Mouse (Mus musculus): ENCODE measurements around the gene Ccdc12. TPM values are rescaled to one million over a fixed set of nuclear protein-coding genes. Genes with fewer than 3 reads are reported as not detected.
A peak's percentile ranks its signal among the peaks of the same experiment; 100 is the strongest.

Ccdc12 gene
- polyA plus RNA-seq, 1 experiment from 2014 or later, result 106 TPM

GRCm38 (mm10) chr9:110665912-110666311 is 9.6 kb downstream of the Ccdc12 start:
- Histone ChIP-seq H3K27ac (no peak overlapping the region), H3K9me3 (no peaks in the 10 kb centered on the region), H3K36me3 (no peaks in the 10 kb centered on the region), H3K4me1 (peaks cover 17% of the 10 kb centered on the region), H3K9ac (no peak overlapping the region), H3K4me3 (no peak overlapping the region), H3K27me3 (no peaks in the 10 kb centered on the region), H3K4me2 (replicated peaks) (no peak overlapping the region; the same call in 1 of the 2 replicates)
- ATAC-seq (ENCODE audit: low FRiP score, low read depth), result 0 out of 2 replicates have a peak, but pooled peaks have one; percentile 44
- 14% methylated on average over 4 of the region's 4 CpGs for WGBS

- WGBS, result 45% methylated on average over 8 of the region's 8 CpGs
- H3K36me3 ChIP-seq, result no peaks in the 10 kb centered on the region
- peaks cover 17% of the 10 kb centered on the region for H3K4me1 ChIP-seq
- no peaks in the 10 kb centered on the region for H3K9me3 ChIP-seq
- ATAC-seq (ENCODE audit: low FRiP score, low read depth), result no peak
- no peak overlapping the region for H3K9ac ChIP-seq
- no peaks in the 10 kb centered on the region for H3K27me3 ChIP-seq
- no peak overlapping the region for H3K4me3 ChIP-seq
- no peak overlapping the region for H3K4me2 ChIP-seq (replicated peaks)
- H3K27ac ChIP-seq, result no peak overlapping the region
Observed at GRCm38 (mm10) chr9:110666374-110666773, 10.1 kb downstream of the Ccdc12 start.

DNA sequence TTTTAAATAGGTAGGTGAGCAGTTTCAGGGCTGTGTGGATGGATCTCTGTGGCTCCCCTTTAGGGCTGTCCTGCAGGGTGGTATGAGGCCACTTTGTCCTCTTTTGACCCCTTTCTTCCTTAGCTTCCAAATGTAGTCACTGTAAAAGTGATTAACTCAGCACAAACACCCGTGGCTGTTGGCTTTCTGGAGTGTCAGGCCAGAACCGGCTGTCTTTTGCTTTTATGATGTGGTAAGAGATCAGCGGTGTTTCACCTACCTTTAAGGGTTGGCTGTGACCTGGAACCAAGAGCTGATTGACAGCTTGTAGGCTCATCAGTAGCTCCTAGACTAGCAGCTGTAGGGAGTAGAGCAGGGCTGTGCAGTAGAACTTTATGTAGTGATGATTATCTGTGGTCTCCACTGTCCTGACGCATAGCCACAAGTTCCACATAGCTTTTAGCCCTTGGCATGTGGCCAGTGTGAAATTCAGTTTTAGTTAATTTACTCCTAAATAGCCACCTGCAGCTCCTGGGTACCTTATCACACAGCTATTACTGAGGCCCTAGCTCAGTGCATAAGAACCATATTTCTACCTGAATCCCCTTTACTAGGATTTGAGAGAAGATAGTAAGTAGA is 11.0 kb downstream of the Ccdc12 start:
- H3K27me3 ChIP-seq, result no peaks in the 10 kb centered on the region
- ATAC-seq (ENCODE audit: low FRiP score, low read depth), result no peak
- H3K4me3 ChIP-seq, result no peak overlapping the region
- no peaks in the 10 kb centered on the region for H3K9me3 ChIP-seq
- 0 out of 2 replicates have a peak overlapping the region, but pooled peaks have one; percentile 25 for H3K9ac ChIP-seq
- WGBS, result 55% methylated on average over 4 of the region's 4 CpGs
- H3K36me3 ChIP-seq, result no peaks in the 10 kb centered on the region
- H3K27ac ChIP-seq, result no peak overlapping the region
- H3K4me1 ChIP-seq, result peaks cover 17% of the 10 kb centered on the region
- H3K4me2 ChIP-seq (replicated peaks), result no peak overlapping the region

DNA sequence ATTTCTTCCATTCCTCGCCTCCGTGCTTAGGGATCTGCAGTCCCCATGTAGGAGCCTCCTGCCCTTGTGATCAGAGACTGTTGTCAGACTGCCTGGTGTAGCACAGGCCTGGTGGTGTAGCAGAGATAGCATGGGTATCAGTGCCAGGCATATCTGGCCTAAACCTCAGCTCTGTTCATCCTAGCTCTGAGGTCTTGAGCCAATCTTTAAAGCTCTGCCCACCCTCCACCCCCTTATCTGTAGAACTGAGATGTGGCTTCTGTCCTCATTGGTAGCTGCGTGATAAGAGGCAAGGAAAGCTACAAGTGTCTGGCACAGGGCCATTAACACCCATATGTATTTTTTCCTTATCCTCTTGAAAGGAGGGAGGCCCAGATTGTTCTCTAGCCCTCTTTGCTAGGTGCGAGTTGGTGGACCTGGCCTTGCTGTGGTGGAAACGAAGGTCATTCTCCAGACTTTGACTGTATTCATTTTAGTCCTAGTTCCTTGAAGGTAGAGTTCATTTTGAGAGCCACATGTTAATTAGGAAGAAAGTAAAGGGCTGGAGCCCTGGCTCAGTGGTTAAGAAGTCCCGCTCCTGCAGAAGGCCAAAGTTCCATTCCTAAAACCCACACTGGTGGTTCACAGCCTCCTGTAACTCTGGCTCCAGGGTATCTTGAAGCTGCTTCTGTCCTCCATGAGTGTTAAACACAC is 12.4 kb downstream of the Ccdc12 start:
- peaks cover 22% of the 10 kb centered on the region for H3K4me1 ChIP-seq
- no peak overlapping the region for H3K4me3 ChIP-seq
- no peak overlapping the region for H3K4me2 ChIP-seq (replicated peaks)
- no peaks in the 10 kb centered on the region for H3K36me3 ChIP-seq
- no peaks in the 10 kb centered on the region for H3K27me3 ChIP-seq
- H3K9me3 ChIP-seq, result no peaks in the 10 kb centered on the region
- H3K9ac ChIP-seq, result no peak overlapping the region
- no peak overlapping the region for H3K27ac ChIP-seq
- ATAC-seq (ENCODE audit: low FRiP score, low read depth), result no peak
- 92% methylated on average over 6 of the region's 6 CpGs for WGBS

GRCm38 (mm10) chr9:110669785-110670184 is 13.5 kb downstream of the Ccdc12 start:
- peaks cover 22% of the 10 kb centered on the region for H3K4me1 ChIP-seq
- no peaks in the 10 kb centered on the region for H3K27me3 ChIP-seq
- H3K4me2 ChIP-seq (replicated peaks), result no peak overlapping the region
- H3K36me3 ChIP-seq, result no peaks in the 10 kb centered on the region; the same call in 1 of the 2 replicates
- H3K9me3 ChIP-seq, result no peaks in the 10 kb centered on the region
- H3K9ac ChIP-seq, result no peak overlapping the region
- no peak overlapping the region for H3K27ac ChIP-seq
- no peak for ATAC-seq (ENCODE audit: low FRiP score, low read depth)
- no peak overlapping the region for H3K4me3 ChIP-seq
- 90% methylated on average over 5 of the region's 5 CpGs for WGBS

- Histone ChIP-seq H3K9ac (no peak overlapping the region; the same call in 1 of the 2 replicates), H3K27me3 (no peaks in the 10 kb centered on the region), H3K4me3 (no peak overlapping the region), H3K36me3 (no peaks in the 10 kb centered on the region; the same call in 1 of the 2 replicates), H3K4me2 (replicated peaks) (no peak overlapping the region), H3K4me1 (peaks cover 6% of the 10 kb centered on the region; the same call in 1 of the 2 replicates), H3K27ac (no peak overlapping the region), H3K9me3 (no peaks in the 10 kb centered on the region)
- WGBS, result 65% methylated on average over 7 of the region's 7 CpGs
- no peak for ATAC-seq (ENCODE audit: low FRiP score, low read depth)
Observed at GRCm38 (mm10) chr9:110672462-110673106, 16.3 kb downstream of the Ccdc12 start.

GRCm38 (mm10) chr9:110673107-110673752 is 16.9 kb downstream of the Ccdc12 start:
- H3K4me2 ChIP-seq (replicated peaks), result no peak overlapping the region
- WGBS, result 73% methylated on average over 10 of the region's 10 CpGs
- no peak overlapping the region for H3K27ac ChIP-seq
- no peaks in the 10 kb centered on the region for H3K9me3 ChIP-seq
- H3K36me3 ChIP-seq, result no peaks in the 10 kb centered on the region; the same call in 1 of the 2 replicates
- no peak overlapping the region for H3K4me3 ChIP-seq
- H3K9ac ChIP-seq, result peak overlapping the region; percentile 26; the same call in 1 of the 2 replicates
- no peaks in the 10 kb centered on the region for H3K27me3 ChIP-seq
- H3K4me1 ChIP-seq, result 0 out of 2 replicates have a peak, but pooled peaks cover 6% of the 10 kb centered on the region
- no peak for ATAC-seq (ENCODE audit: low FRiP score, low read depth)

DNA sequence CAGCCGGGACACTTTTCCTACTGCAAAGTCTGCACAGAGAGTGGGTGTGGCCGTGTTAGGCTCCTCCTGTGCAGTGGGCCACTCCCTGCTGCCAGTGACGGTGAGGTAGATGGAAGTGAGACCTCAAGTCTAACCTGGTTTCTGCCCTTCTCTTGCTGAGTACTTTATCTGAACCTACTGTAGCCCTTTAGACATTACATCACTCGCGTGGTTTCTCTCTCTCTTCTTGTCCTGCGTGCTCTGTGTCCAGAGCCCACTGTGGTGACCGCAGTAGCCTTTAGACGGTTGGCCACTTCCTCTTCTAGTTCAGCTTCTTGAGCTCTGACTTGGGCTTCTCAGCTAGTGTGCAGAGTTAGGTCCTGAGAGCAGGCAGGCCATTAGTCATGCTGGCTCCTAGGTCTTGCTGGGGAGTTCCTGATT is 20.2 kb downstream of the Ccdc12 start:
- no peak overlapping the region for H3K27ac ChIP-seq
- no peaks in the 10 kb centered on the region; the same call in 1 of the 2 replicates for H3K36me3 ChIP-seq
- no peak for ATAC-seq (ENCODE audit: low FRiP score, low read depth)
- no peaks in the 10 kb centered on the region for H3K9me3 ChIP-seq
- H3K4me1 ChIP-seq, result peaks cover 6% of the 10 kb centered on the region; the same call in 1 of the 2 replicates
- WGBS, result 87% methylated on average over 8 of the region's 8 CpGs
- H3K4me2 ChIP-seq (replicated peaks), result no peak overlapping the region
- H3K4me3 ChIP-seq, result no peak overlapping the region
- no peak overlapping the region for H3K9ac ChIP-seq
- H3K27me3 ChIP-seq, result no peaks in the 10 kb centered on the region

- H3K9me3 ChIP-seq, result no peaks in the 10 kb centered on the region
- no peak overlapping the region for H3K4me3 ChIP-seq
- H3K27me3 ChIP-seq, result no peaks in the 10 kb centered on the region
- H3K4me2 ChIP-seq (replicated peaks), result no peak overlapping the region
- WGBS, result 71% methylated on average over 5 of the region's 5 CpGs
- H3K9ac ChIP-seq, result no peak overlapping the region
- H3K4me1 ChIP-seq, result peaks cover 17% of the 10 kb centered on the region
- H3K36me3 ChIP-seq, result no peaks in the 10 kb centered on the region; the same call in 1 of the 2 replicates
- no peak for ATAC-seq (ENCODE audit: low FRiP score, low read depth)
- no peak overlapping the region for H3K27ac ChIP-seq
Observed at GRCm38 (mm10) chr9:110678886-110679285, 22.6 kb downstream of the Ccdc12 start.

DNA sequence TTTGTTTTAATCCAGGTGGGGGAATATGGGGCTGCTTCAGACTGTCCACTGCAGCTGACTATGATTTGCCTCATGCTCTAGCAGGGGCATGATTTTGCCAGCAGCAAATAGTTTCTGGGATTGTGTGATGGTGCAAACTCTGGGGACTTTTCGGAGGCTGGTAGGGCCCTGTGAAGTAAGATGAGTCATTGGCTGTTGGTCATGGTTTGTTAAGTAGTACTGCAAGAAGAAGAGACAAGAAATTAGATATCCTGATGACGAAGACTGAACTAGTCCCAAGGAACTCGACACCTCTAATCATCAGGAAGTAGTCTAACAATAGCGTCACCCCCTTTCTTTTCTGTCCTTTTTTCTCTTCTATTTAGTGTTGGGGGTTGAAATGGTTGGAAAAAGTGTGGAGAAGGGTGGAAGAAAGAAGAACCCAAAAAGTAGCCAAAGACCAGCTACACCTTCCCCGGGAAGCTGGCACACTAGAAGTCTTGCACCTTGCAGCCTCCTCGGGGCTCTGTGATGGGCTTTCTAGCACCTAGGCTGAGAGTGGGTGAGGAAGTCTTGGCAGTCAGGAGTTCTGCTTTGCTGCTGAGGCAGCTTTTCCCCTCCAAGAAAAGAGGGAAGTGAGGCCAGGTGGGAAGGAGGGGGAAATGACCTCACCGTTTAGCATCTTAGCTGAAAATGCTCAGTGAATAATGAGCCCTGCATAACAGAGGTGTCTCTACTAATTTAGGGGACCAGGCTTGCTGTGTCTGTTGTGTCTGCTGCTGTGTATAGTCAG is 24.6 kb downstream of the Ccdc12 start:
- Histone ChIP-seq H3K4me3 (no peak overlapping the region), H3K4me2 (replicated peaks) (no peak overlapping the region), H3K9ac (no peak overlapping the region), H3K27me3 (no peaks in the 10 kb centered on the region), H3K9me3 (no peaks in the 10 kb centered on the region), H3K36me3 (no peaks in the 10 kb centered on the region), H3K27ac (no peak overlapping the region), H3K4me1 (peaks cover 29% of the 10 kb centered on the region)
- WGBS, result 80% methylated on average over 7 of the region's 7 CpGs
- ATAC-seq (ENCODE audit: low FRiP score, low read depth), result no peak

GRCm38 (mm10) chr9:110681817-110682216 is 25.5 kb downstream of the Ccdc12 start:
- no peak overlapping the region for H3K9ac ChIP-seq
- no peak overlapping the region for H3K27ac ChIP-seq
- H3K4me3 ChIP-seq, result no peak overlapping the region
- H3K4me1 ChIP-seq, result peaks cover 29% of the 10 kb centered on the region
- ATAC-seq (ENCODE audit: low FRiP score, low read depth), result no peak
- no peak overlapping the region for H3K4me2 ChIP-seq (replicated peaks)
- H3K27me3 ChIP-seq, result no peaks in the 10 kb centered on the region
- no peaks in the 10 kb centered on the region for H3K9me3 ChIP-seq
- WGBS, result 80% methylated on average over 9 of the region's 9 CpGs
- no peaks in the 10 kb centered on the region for H3K36me3 ChIP-seq
